Mouse (Mus musculus) olfactory bulb, adult 2 months (tissue): ENCODE results near the gene Ccnd3. TPM values are rescaled to one million over a fixed set of nuclear protein-coding genes. Genes with fewer than 3 reads are reported as not detected.

Source experiments
- H3K27ac ChIP-seq: fragments of 200-500 bp; 2 replicates; pipeline ENCODE4 v1.5.1; 2012; ENCODE audit warnings: low read depth, low read length; ENCODE audit not compliant: insufficient read depth
- H3K4me1 ChIP-seq: fragments of 200-500 bp; 2 replicates; pipeline ENCODE4 v1.6.1; 2012; ENCODE audit warnings: low read length; ENCODE audit not compliant: control insufficient read depth, insufficient read depth
- H3K4me3 ChIP-seq: fragments of 200-500 bp; 2 replicates; pipeline ENCODE4 v1.5.1; 2012; ENCODE audit warnings: mild to moderate bottlenecking, low read depth, low read length, moderate library complexity; ENCODE audit not compliant: insufficient read depth
- CTCF ChIP-seq: fragments of 200-500 bp; IDR thresholded peaks from 2 replicates; pipeline ENCODE4 v1.5.1; 2012; ENCODE audit warnings: low read depth, mild to moderate bottlenecking, low read length, moderate library complexity; ENCODE audit not compliant: insufficient read depth
- POLR2A ChIP-seq: fragments of 200-500 bp; IDR thresholded peaks from 2 replicates; pipeline ENCODE4 v1.6.1; 2012; ENCODE audit warnings: mild to moderate bottlenecking, low read depth, low read length, moderate library complexity; ENCODE audit not compliant: insufficient read depth
- WGBS: fragments of 180-500 bp; shearing (Covaris S2); methylation state at CpG from one replicate; pipeline ENCODE4 v1.1.7; 2018; 5-methylcytosine and 5-hydroxymethylcytosine counted together
- polyA plus RNA-seq: library from polyadenylated mRNA; stranded (reverse); fragments of >200 nt; gene quantifications from 2 replicates; pipeline ENCODE4 v1.2.4, GENCODE M21; 2012; ENCODE audit warnings: low replicate concordance; ENCODE audit not compliant: missing spikeins, insufficient read depth, insufficient read length

Ccnd3 gene
- polyA plus RNA-seq, 1 experiment: 423 TPM

- TF ChIP-seq CTCF (no peak), POLR2A (no peak)
- Histone ChIP-seq H3K4me1 (peaks cover 12% of the 10 kb centered on the region), H3K27ac (no peak overlapping the region), H3K4me3 (no peak overlapping the region)
- 77% methylated on average over 4 of the region's 4 CpGs for WGBS
Observed at GRCm38 (mm10) chr17:47632181-47632840, 127.5 kb downstream of the Ccnd3 start.

GRCm38 (mm10) chr17:47633999-47634770 is 129.3 kb downstream of the Ccnd3 start:
- TF ChIP-seq POLR2A (no peak), CTCF (no peak)
- Histone ChIP-seq H3K4me3 (no peak overlapping the region), H3K27ac (no peak overlapping the region), H3K4me1 (peaks cover 8% of the 10 kb centered on the region)
- 80% methylated on average over 7 of the region's 7 CpGs for WGBS

- H3K27ac ChIP-seq: no peak overlapping the region
- no peaks in the 10 kb centered on the region for H3K4me1 ChIP-seq
- no peak overlapping the region for H3K4me3 ChIP-seq
- TF ChIP-seq CTCF (no peak), POLR2A (no peak)
- WGBS: 86% methylated on average over 2 of the region's 2 CpGs
Observed at GRCm38 (mm10) chr17:47642992-47643391, 138.1 kb downstream of the Ccnd3 start.

GRCm38 (mm10) chr17:47646683-47647082 is 141.8 kb downstream of the Ccnd3 start:
- H3K4me1 ChIP-seq: no peaks in the 10 kb centered on the region
- no peak overlapping the region for H3K27ac ChIP-seq
- no peak overlapping the region for H3K4me3 ChIP-seq
- 100% methylated on average over 1 of the region's 1 CpGs for WGBS
- TF ChIP-seq CTCF: no peak
- TF ChIP-seq POLR2A: no peak

GRCm38 (mm10) chr17:47648966-47649365 is 144.1 kb downstream of the Ccnd3 start:
- TF ChIP-seq POLR2A (no peak), CTCF (no peak)
- H3K4me1 ChIP-seq: no peaks in the 10 kb centered on the region
- 66% methylated on average over 4 of the region's 4 CpGs for WGBS
- H3K27ac ChIP-seq: no peak overlapping the region
- H3K4me3 ChIP-seq: no peak overlapping the region

Other genes starting within 250 kb of the Ccnd3 start
- not detected in 2 replicates for gene Mrps10, start 136.2 kb upstream of the Ccnd3 start, polyA plus RNA-seq
- not detected in 2 replicates for gene Guca1b, start 119.7 kb upstream of the Ccnd3 start, polyA plus RNA-seq
- gene Guca1a, start 104.5 kb upstream of the Ccnd3 start, polyA plus RNA-seq: not detected in 2 replicates
- gene AI661453, start 68.4 kb upstream of the Ccnd3 start, polyA plus RNA-seq: not detected in 2 replicates
- gene 1700001C19Rik, start 67.7 kb upstream of the Ccnd3 start, polyA plus RNA-seq: not detected in 2 replicates
- not detected in 2 replicates for gene Taf8, start 2.8 kb upstream of the Ccnd3 start, polyA plus RNA-seq
- not detected in 2 replicates for gene Bysl, start 106.4 kb downstream of the Ccnd3 start, polyA plus RNA-seq
- gene Med20, start 106.5 kb downstream of the Ccnd3 start, polyA plus RNA-seq: not detected in 2 replicates
- gene Gm20517, start 106.5 kb downstream of the Ccnd3 start, polyA plus RNA-seq: not detected in 2 replicates
- gene Usp49, start 125.6 kb downstream of the Ccnd3 start, polyA plus RNA-seq: not detected in 2 replicates
- gene Tomm6, start 183.3 kb downstream of the Ccnd3 start, polyA plus RNA-seq: not detected in 2 replicates
- not detected in 2 replicates for gene Frs3, start 184.0 kb downstream of the Ccnd3 start, polyA plus RNA-seq
- not detected in 2 replicates for gene Gm21981, start 189.4 kb downstream of the Ccnd3 start, polyA plus RNA-seq
- not detected in 2 replicates for gene Prickle4, start 189.7 kb downstream of the Ccnd3 start, polyA plus RNA-seq
- gene Pgc, start 221.8 kb downstream of the Ccnd3 start, polyA plus RNA-seq: not detected in 2 replicates
- not detected in 2 replicates for gene Tfeb, start 232.0 kb downstream of the Ccnd3 start, polyA plus RNA-seq